ENCODE assay signal across 10 mouse cellular contexts in the genomic region with DNA sequence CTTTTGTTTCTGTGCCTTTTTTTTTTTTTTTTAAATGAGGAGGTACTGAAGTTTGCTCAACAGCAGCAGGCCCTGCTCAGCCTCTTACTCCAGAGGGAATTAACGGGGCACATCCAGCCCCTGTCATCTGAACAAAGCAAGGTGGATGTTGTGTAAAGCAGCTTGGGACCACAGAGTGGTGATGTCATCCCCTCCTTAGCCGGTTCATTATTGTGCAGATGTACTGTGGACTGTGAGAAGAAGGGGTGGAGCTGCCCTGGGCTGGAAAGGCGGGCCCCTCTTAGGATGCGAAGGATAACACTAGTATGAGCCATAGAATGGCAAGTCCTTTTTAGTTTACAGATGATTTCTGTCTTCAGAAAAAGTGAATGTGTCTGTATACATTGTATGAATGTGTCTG. TPM values are rescaled to one million over a fixed set of nuclear protein-coding genes. Genes with fewer than 3 reads are reported as not detected.
DNase-seq lines count a peak whose midpoint lies in the region; ATAC-seq and TF ChIP-seq lines count a peak whose summit lies in the region.
"Had no signal": no experiment of that assay in that cellular context is flagged by ENCODE, and none has a peak within 500 bp of the region (broad histone marks: within the 10 kb centered on the region; RNA-seq: fewer than 3 reads in every experiment).

No protein-coding gene starts in this region.

- no peak for DNase-seq in heart, adult 9 months (ENCODE audit: low spot score in 2 of 2)
- DNase-seq in MN1 (ENCODE audit: low spot score) = peak; percentile 41
- no peak for DNase-seq in midbrain, embryonic 11.5 days (ENCODE audit: low spot score, missing footprints)
- no peak for DNase-seq in liver, postnatal 0 days
- DNase-seq in cerebellum, adult 18-20 months = no peak
- no peak for DNase-seq in gastrocnemius, postnatal 14 days
- DNase-seq: heart, postnatal 4 days had no signal

- no peak for TF ChIP-seq CTCF in liver, postnatal 0 days (IDR thresholded peaks at IDR 0.05; ENCODE audit: low read depth)

- no peaks in the 10 kb centered on the region for H3K9me3 ChIP-seq in heart, embryonic 12.5 days (replicated peaks)
- H3K9me3 ChIP-seq in forebrain, embryonic 15.5 days = no peaks in the 10 kb centered on the region
- H3K9me3 ChIP-seq in midbrain, embryonic 11.5 days (ENCODE audit: control insufficient read depth, low read length) = no peaks in the 10 kb centered on the region
- no peaks in the 10 kb centered on the region for H3K9me3 ChIP-seq in liver, postnatal 0 days (ENCODE audit: low read length)

- peaks cover 17% of the 10 kb centered on the region for H3K4me1 ChIP-seq in heart, embryonic 12.5 days (replicated peaks)
- H3K4me1 ChIP-seq in forebrain, embryonic 15.5 days = peaks cover 13% of the 10 kb centered on the region
- peaks cover 9% of the 10 kb centered on the region for H3K4me1 ChIP-seq in midbrain, embryonic 11.5 days (ENCODE audit: control insufficient read depth, insufficient read depth, low read length)
- no peaks in the 10 kb centered on the region for H3K4me1 ChIP-seq in liver, postnatal 0 days (ENCODE audit: insufficient read depth)

- no peak overlapping the region for H3K4me2 ChIP-seq in heart, embryonic 12.5 days
- H3K4me2 ChIP-seq in forebrain, embryonic 15.5 days (replicated peaks) = no peak overlapping the region
- H3K4me2 ChIP-seq in midbrain, embryonic 11.5 days = peak overlapping the region; percentile 48
- no peak overlapping the region for H3K4me2 ChIP-seq in liver, postnatal 0 days (ENCODE audit: low read depth, low read length)

- no peaks in the 10 kb centered on the region for H3K27me3 ChIP-seq in heart, embryonic 12.5 days (replicated peaks)
- H3K27me3 ChIP-seq in forebrain, embryonic 15.5 days = no peaks in the 10 kb centered on the region
- H3K27me3 ChIP-seq in midbrain, embryonic 11.5 days (ENCODE audit: control insufficient read depth, insufficient read depth, low read length) = no peaks in the 10 kb centered on the region
- H3K27me3 ChIP-seq in liver, postnatal 0 days (ENCODE audit: insufficient read depth, low read length) = no peaks in the 10 kb centered on the region

- TF ChIP-seq EP300 in liver, postnatal 0 days (IDR thresholded peaks at IDR 0.05; ENCODE audit: low read depth) = no peak

- 0 out of 2 replicates have a peak overlapping the region, but pooled peaks have one; percentile 8 for H3K27ac ChIP-seq in heart, embryonic 12.5 days (ENCODE audit: poor library complexity, severe bottlenecking)
- no peak overlapping the region for H3K27ac ChIP-seq in forebrain, embryonic 15.5 days (replicated peaks)
- peak overlapping the region; percentile 66; the same call in 1 of the 2 replicates for H3K27ac ChIP-seq in midbrain, embryonic 11.5 days (ENCODE audit: low read depth, low read length)
- H3K27ac ChIP-seq in liver, postnatal 0 days (ENCODE audit: low read depth) = no peak overlapping the region
- H3K27ac ChIP-seq: liver, embryonic 14.5 days had no signal

- ATAC-seq in heart, embryonic 12.5 days (ENCODE audit: insufficient number of reproducible peaks, low FRiP score) = no peak
- ATAC-seq in forebrain, embryonic 15.5 days (replicated peaks) = peak; percentile 91
- peak; percentile 97 for ATAC-seq in midbrain, embryonic 11.5 days (ENCODE audit: low FRiP score)
- ATAC-seq in liver, postnatal 0 days = no peak

- intact Hi-C loops in gastrocnemius, postnatal 14 days (cut with DNase I; ENCODE audit: low total_unique reads) = no loop called here

- no peak overlapping the region for H3K9ac ChIP-seq in heart, embryonic 12.5 days
- no peak overlapping the region; the same call in 1 of the 2 replicates for H3K9ac ChIP-seq in forebrain, embryonic 15.5 days (replicated peaks)
- peak overlapping the region; percentile 68 for H3K9ac ChIP-seq in midbrain, embryonic 11.5 days (ENCODE audit: low read length)
- no peak overlapping the region for H3K9ac ChIP-seq in liver, postnatal 0 days (replicated peaks)
- H3K9ac ChIP-seq: liver, embryonic 14.5 days had no signal

- H3K4me3 ChIP-seq in heart, embryonic 12.5 days = no peak overlapping the region
- H3K4me3 ChIP-seq in forebrain, embryonic 15.5 days = no peak overlapping the region
- peak overlapping the region; percentile 29 for H3K4me3 ChIP-seq in midbrain, embryonic 11.5 days (ENCODE audit: low read depth, low read length)
- no peak overlapping the region for H3K4me3 ChIP-seq in liver, postnatal 0 days (ENCODE audit: low read depth, low read length)

- H3K36me3 ChIP-seq in heart, embryonic 12.5 days = no peaks in the 10 kb centered on the region
- no peaks in the 10 kb centered on the region for H3K36me3 ChIP-seq in forebrain, embryonic 15.5 days
- H3K36me3 ChIP-seq in midbrain, embryonic 11.5 days (ENCODE audit: control insufficient read depth, insufficient read depth, low read length) = no peaks in the 10 kb centered on the region
- no peaks in the 10 kb centered on the region for H3K36me3 ChIP-seq in liver, postnatal 0 days (replicated peaks; ENCODE audit: insufficient read depth, low read length)

- 36% methylated on average over 4 of the region's 4 CpGs for WGBS in heart, embryonic 12.5 days
- WGBS in forebrain, embryonic 15.5 days = 7% methylated on average over 4 of the region's 4 CpGs
- WGBS in midbrain, embryonic 11.5 days = 10% methylated on average over 4 of the region's 4 CpGs
- WGBS in liver, postnatal 0 days (ENCODE audit: insufficient replicate concordance) = 46% methylated on average over 4 of the region's 4 CpGs

RNA-seq across cellular contexts. Expression of a gene that starts 37.6 kb away (rescaled TPM):
- polyA plus RNA-seq in heart, embryonic 12.5 days (2016; fragmentation: Nextera tagmentation; extraction: Ambion mirVana) = 109 and 111 TPM in 2 replicates
- 105 and 110 TPM in 2 replicates for polyA plus RNA-seq in forebrain, embryonic 15.5 days (2015; fragmentation: Nextera tagmentation; extraction: Ambion mirVana)
- polyA plus RNA-seq in midbrain, embryonic 11.5 days (2014; fragmentation: Nextera tagmentation; extraction: Ambion mirVana) = 91.2 and 108 TPM in 2 replicates
- 59.7 and 67.5 TPM in 2 replicates for polyA plus RNA-seq in liver, postnatal 0 days (2015; fragmentation: Nextera tagmentation; extraction: Ambion mirVana)
- total RNA-seq in gastrocnemius, postnatal 14 days (2021) = 10 to 100 TPM; 37.8 to 42.6 TPM

Comparison
In these comparisons a context has a peak if more than half of its experiments do, and no peak if none do; other contexts are left out.
1. ATAC-seq: peak in forebrain, embryonic 15.5 days (single experiment) and midbrain, embryonic 11.5 days (single experiment); none in heart, embryonic 12.5 days (single experiment) and liver, postnatal 0 days (single experiment).
2. H3K27ac ChIP-seq: peak in heart, embryonic 12.5 days (single experiment) and midbrain, embryonic 11.5 days (single experiment); none in forebrain, embryonic 15.5 days (single experiment) and liver, postnatal 0 days (single experiment).